Mouse (Mus musculus) adrenal gland, postnatal 4 days (tissue): Measurements from ENCODE around the gene S1pr1. TPM values are rescaled to one million over a fixed set of nuclear protein-coding genes. Genes with fewer than 3 reads are reported as not detected.

Experiments used
- DNase-seq, 2 experiments: peaks; one replicate each; pipeline ENCODE4 v3.0.0; 2021 to 2022; ENCODE audit warnings: low spot score in 2 of 2, mixed read lengths in 2 of 2
- total RNA-seq, 2 experiments: library from RNA; stranded (reverse); gene quantifications; 2 replicates each; pipeline ENCODE4 v1.2.3; 2021

S1pr1 gene
- total RNA-seq, 2 experiments from 2014 or later: 25.4 to 25.8 TPM

DNA sequence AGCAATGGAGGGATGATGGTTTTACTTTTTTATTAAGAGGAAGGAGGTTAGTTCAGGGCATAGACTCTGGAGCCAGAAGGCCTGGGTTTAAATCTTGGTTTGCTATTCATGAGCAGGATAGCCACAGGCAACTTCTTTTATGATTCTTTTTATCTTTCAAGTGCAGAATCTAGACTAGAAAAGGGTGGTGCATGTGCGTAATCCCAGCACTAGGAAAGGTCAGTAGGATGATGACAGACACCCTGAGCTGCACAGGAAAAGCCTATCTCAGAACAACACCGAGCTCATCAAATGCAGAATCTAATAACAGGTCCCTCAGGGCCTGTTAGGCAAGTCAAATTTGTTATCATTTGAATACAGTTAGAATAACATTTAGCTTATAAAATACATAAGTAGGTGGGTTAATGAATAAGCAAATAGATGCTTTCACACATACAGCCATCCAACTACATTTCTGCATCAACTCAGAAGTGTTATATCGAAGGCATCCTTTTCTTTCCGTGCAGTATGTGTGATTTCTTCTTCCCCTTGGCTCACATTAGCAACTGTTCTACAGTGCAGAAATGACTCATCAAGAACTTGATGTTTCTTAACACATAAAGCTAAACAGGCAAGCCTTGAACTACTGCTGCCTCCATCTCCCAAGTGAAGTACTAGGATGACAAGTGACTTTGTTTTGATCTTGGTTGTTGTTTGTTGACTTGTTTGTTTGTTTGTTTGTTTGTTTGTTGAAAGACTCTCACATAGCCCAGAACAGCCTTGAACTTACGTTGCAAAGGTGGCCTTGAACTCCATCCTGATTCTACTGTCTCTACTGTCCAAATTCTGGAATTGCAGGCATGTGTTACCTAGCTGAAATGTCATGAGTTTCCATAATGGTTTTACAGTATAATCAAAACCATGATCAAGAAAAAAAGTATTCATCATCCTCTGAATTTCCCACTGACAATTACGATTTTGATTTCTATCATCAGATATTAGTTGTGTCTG lies 39.0 kb downstream of the S1pr1 start:
- no peak for DNase-seq

DNA sequence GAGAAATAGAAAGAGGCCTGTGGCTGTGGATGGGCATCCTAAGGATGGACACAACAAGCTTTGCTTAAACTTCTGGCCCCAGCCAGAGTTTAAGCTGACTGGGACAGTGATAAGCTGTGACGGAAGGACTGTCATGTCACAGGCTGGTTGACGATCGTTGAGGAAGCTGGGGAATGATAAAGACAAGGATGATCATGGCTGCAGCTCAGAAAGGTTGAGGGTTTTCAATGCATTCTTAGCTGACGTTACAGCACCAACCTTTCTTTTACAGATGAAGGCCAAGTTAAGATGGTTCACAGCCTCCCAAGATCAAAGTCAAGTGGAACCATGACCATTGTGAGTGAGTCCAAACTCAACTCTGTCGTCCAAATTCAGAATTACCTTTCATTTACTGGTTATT lies 40.2 kb downstream of the S1pr1 start:
- DNase-seq: no peak

DNA sequence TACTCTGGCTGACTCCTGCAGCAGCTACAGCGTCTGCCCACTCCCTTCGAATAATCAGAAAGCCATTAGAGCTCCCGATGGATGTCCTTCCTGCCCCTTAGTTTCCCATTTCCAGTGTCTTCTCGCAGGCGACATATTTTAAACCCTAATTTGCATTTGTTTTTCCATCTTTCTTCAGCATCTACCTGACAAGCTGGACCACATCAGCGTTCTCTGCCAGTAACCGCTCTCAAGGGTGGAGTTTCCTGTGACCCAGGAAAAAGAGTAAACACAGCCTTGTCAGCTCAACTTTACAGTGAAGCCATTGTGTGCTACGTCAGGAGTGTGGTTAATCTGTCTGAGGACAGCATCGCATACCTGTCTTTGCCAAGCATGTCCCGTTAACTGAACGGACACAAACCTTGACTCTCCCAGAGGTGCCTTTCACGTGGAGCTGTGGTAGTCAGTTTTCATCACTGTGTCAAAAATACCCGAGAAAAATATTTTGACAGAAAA lies 41.2 kb downstream of the S1pr1 start:
- no peak for DNase-seq

DNA sequence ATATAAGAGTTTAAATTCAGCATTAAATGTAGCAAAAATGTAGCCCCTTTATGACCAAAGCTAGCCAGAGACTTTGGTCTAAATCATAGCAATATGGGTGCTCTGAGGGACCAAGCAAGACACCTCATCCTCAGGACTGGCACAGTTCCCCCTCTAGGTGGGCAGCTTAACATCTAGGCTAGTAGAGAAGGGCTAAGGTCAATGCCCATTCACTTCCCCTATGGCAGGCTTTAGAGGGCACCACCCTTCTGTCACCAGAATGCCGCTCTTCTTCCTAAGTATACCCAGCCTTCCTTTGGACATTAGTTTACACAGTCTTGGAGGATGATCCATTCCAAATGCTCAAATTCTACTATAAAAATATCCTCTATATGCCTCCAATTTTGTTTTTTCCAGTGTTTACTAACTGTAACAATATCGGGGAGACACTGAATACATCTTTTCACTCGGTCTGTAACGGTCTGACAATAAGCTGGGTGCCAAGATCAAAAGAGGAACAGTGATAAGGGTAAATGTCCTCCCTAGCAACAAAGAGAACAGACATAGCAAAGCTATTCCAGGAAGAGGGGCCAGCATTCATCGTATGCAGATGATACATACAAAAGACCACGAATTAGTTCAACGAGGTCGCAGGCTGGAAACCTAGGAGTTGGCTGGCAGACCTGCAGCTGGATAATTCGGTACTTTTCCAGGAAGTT lies 41.8 kb downstream of the S1pr1 start:
- no peak for DNase-seq

DNA sequence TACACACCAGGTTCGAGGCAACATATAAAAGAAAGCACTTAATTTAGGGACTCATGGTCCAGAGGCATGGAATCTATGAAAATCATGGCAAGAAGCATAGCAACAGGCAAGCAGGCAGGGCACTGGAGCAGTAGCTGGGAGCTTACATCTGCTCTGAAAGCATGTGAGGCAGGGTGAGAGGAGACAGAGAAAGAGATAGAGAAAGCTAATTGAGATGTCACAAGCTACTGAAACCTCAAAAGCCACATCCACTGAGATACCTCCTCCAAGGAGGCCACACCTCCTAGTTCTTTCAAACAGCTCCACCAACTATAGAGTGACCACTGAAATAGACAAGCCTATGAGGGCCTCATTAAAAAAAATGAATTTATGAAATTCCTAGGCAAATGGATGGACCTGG lies 45.6 kb downstream of the S1pr1 start:
- no peak for DNase-seq

DNA sequence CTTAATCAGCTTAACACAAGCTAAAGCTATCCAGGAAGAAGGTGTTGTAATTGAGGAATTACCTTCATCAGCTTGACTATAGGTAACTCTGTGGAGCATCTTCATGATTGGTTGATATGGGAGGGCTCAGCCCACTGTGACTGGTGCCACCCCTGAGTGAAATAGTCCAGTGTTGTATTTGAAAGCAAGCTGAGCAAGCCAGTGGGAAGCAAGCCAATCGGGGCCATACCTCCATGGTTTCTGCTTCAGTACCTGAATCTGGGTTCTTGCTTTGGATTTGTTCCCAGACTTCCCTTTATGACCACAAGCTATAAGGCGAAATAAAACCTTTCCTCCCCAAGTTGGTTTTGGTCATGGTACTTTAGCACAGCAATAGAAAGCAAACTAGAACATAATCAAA lies 47.7 kb downstream of the S1pr1 start:
- DNase-seq: no peak

DNA sequence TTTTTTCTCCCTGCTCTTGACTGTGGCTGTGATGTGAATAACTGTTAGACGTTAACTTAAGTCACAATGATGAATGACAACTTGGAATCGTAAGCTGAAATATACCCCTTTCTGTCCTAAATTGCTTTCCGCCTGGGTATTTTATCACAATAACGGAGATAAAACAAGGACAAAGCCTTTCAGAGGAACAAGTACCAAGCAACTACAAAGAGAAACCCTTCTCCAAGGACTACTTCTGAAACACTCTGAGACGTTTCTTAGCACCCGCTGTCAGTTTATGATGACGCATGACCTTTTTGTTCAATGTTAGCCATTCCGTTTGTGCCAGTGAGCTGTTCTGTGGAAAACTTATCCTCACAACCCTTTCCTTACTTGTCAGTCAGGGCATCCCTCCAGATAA lies 48.3 kb downstream of the S1pr1 start:
- DNase-seq: no peak

DNA sequence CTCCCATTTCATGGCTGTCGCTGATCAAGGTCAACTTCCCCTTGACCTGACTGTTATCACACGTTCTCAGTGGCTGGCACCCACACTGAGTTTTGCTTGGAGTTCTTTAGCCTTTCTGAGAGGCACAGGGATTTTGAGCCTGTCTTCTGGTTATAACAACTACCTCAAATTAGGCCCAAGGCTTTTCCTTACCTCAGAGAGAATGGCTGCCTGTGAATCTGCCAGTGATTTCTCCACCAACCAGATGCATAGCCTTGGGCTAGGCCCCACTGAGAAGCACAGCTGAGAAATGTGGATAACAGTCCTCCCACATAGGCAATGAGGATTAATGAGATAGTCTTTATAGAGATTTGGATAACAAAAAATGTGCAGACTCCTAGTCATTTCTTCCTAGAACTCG lies 50.4 kb downstream of the S1pr1 start:
- no peak for DNase-seq

DNA sequence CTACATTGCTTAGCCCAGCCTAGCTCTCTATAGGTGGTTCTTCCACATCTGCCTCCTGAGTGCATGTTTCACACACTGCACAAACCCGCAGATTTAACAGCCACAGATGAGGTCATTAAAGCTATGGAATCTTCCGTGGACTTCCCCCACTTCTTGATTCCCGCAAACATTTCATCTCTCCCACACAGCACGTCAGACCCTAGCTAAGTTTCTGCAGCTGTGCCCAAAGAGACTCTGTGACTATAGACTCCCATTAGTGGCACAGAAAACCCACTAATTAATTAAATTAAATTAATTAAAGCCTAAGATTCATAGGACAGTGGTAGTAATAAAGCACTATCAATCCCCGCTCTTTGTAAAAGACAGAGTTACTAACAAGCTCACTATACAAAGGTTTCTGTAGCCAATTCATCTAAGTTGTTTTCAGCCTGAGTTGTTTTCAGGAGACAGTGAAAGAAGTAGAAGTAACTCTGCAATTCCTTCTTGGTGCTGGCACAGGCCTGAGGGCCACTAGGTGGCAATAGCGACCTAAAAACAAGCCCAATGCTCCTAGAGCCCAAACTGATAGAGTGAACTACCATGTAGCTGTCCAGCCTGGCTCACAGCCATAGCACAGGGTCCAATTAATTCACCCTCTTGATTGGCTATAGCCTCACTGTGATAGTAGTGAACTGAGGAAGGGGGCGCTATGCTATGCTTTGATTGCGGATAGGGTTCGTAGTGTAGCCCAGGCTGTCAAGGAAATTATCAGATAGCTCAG lies 54.0 kb downstream of the S1pr1 start:
- peak; percentile 13 to 57 for DNase-seq

Other genes starting within 250 kb of the S1pr1 start
- 10 to 100 TPM; 23.0 to 28.8 TPM for gene Dph5, start 172.8 kb upstream of the S1pr1 start, total RNA-seq